9 mouse cellular contexts compared by ENCODE assay signal in genomic region chr6:21950676-21951075, GRCm38 (mm10). TPM values are rescaled to one million over a fixed set of nuclear protein-coding genes. Genes with fewer than 3 reads are reported as not detected.
DNase-seq lines count a peak whose midpoint lies in the region; ATAC-seq and TF ChIP-seq lines count a peak whose summit lies in the region.
"Had no signal": no experiment of that assay in that cellular context is flagged by ENCODE, and none has a peak within 500 bp of the region (broad histone marks: within the 10 kb centered on the region; RNA-seq: fewer than 3 reads in every experiment).

No protein-coding gene starts in this region.

- H3K36me3 ChIP-seq in forebrain, embryonic 11.5 days (ENCODE audit: control insufficient read depth, insufficient read depth, low read length) = no peaks in the 10 kb centered on the region
- peaks cover 11% of the 10 kb centered on the region; the same call in 1 of the 2 replicates for H3K36me3 ChIP-seq in neural tube, embryonic 14.5 days (ENCODE audit: control insufficient read depth, insufficient read depth, low read length)

- intact Hi-C loops in left cerebral cortex, adult 2 months (cut with DNase I) = no loop called here

- no peak for DNase-seq in left cerebral cortex, adult 2 months (ENCODE audit: extremely low spot score in 1 of 2, low spot score in 2 of 2)
- no peak for DNase-seq in left cerebral cortex, adult 9 months (ENCODE audit: low spot score in 2 of 2)
- DNase-seq in forebrain, embryonic 11.5 days (ENCODE audit: low spot score) = no peak
- DNase-seq in kidney, postnatal 14 days = peak; percentile 43
- DNase-seq in ovary, postnatal 36 days (ENCODE audit: low spot score) = no peak
- DNase-seq in adrenal gland, adult 18-20 months (ENCODE audit: low spot score in 2 of 2) = no peak
- DNase-seq in lung, adult 18-20 months = no peak
- DNase-seq: adrenal gland, adult 8-10 months had no signal

- no peak for TF ChIP-seq CTCF in left cerebral cortex, adult 2 months (IDR thresholded peaks at IDR 0.05)

- H3K4me1 ChIP-seq in forebrain, embryonic 11.5 days (replicated peaks; ENCODE audit: control insufficient read depth, insufficient read depth, low read length) = peaks cover 6% of the 10 kb centered on the region; the same call in 1 of the 2 replicates
- peaks cover 6% of the 10 kb centered on the region; the same call in 1 of the 2 replicates for H3K4me1 ChIP-seq in neural tube, embryonic 14.5 days (ENCODE audit: control insufficient read depth, insufficient read depth, low read length)

- 91% methylated on average over 2 of the region's 2 CpGs for WGBS in forebrain, embryonic 11.5 days
- WGBS in neural tube, embryonic 14.5 days = 84% methylated on average over 2 of the region's 2 CpGs

- no peak for ATAC-seq in forebrain, embryonic 11.5 days (replicated peaks; ENCODE audit: low FRiP score)
- ATAC-seq in neural tube, embryonic 14.5 days (ENCODE audit: low read depth) = no peak

- H3K27ac ChIP-seq in left cerebral cortex, adult 2 months = peak overlapping the region; percentile 96
- no peak overlapping the region for H3K27ac ChIP-seq in forebrain, embryonic 11.5 days (ENCODE audit: low read depth, low read length)
- H3K27ac ChIP-seq in neural tube, embryonic 14.5 days (ENCODE audit: low read depth, low read length) = no peak overlapping the region

- no peaks in the 10 kb centered on the region for H3K9me3 ChIP-seq in forebrain, embryonic 11.5 days (ENCODE audit: control insufficient read depth, low read length)
- no peaks in the 10 kb centered on the region for H3K9me3 ChIP-seq in neural tube, embryonic 14.5 days (ENCODE audit: control insufficient read depth, low read length)

- no peaks in the 10 kb centered on the region for H3K27me3 ChIP-seq in forebrain, embryonic 11.5 days (ENCODE audit: control insufficient read depth, insufficient read depth, low read length)
- H3K27me3 ChIP-seq in neural tube, embryonic 14.5 days (ENCODE audit: control insufficient read depth, insufficient read depth, low read length) = no peaks in the 10 kb centered on the region

- peak overlapping the region; percentile 73 for H3K4me2 ChIP-seq in forebrain, embryonic 11.5 days (ENCODE audit: low read depth, low read length, severe bottlenecking)
- H3K4me2 ChIP-seq in neural tube, embryonic 14.5 days (ENCODE audit: low read depth, low read length) = peak overlapping the region; percentile 55

- H3K4me3 ChIP-seq in left cerebral cortex, adult 2 months = peak overlapping the region; percentile 96
- H3K4me3 ChIP-seq in forebrain, embryonic 11.5 days (ENCODE audit: low read depth, low read length) = peak overlapping the region; percentile 72
- H3K4me3 ChIP-seq in neural tube, embryonic 14.5 days (ENCODE audit: low read depth, low read length) = peak overlapping the region; percentile 56

- H3K9ac ChIP-seq in forebrain, embryonic 11.5 days (ENCODE audit: low read length) = peak overlapping the region; percentile 91
- peak overlapping the region; percentile 73; the same call in 1 of the 2 replicates for H3K9ac ChIP-seq in neural tube, embryonic 14.5 days (replicated peaks; ENCODE audit: low read depth, low read length)

RNA-seq across cellular contexts. Expression of gene Ing3, which starts 1.3 kb away (rescaled TPM):
- 10 to 100 TPM; 25.9 to 28.6 TPM for total RNA-seq in left cerebral cortex, adult 2 months (2021)
- polyA plus RNA-seq in forebrain, embryonic 11.5 days (2014; fragmentation: Nextera tagmentation; extraction: Ambion mirVana) = 44.5 and 46.7 TPM in 2 replicates
- 44.9 and 46.7 TPM in 2 replicates for polyA plus RNA-seq in neural tube, embryonic 14.5 days (2014; fragmentation: Nextera tagmentation; extraction: Ambion mirVana)
- 10 to 100 TPM; 22.8 to 23.0 TPM for total RNA-seq in adrenal gland, adult 18-20 months (2021)

RNA-seq across cellular contexts. Expression of gene Cped1, which starts 35.0 kb away (rescaled TPM):
- total RNA-seq in left cerebral cortex, adult 2 months (2021) = 1 to 10 TPM; 3.6 to 4.7 TPM
- 15.3 and 17.2 TPM in 2 replicates for polyA plus RNA-seq in forebrain, embryonic 11.5 days (2014; fragmentation: Nextera tagmentation; extraction: Ambion mirVana)
- polyA plus RNA-seq in neural tube, embryonic 14.5 days (2014; fragmentation: Nextera tagmentation; extraction: Ambion mirVana) = 0.60 and 4.0 TPM in 2 replicates
- total RNA-seq in adrenal gland, adult 18-20 months (2021) = 10 to 100 TPM; 43.9 to 50.3 TPM

Comparison
In these comparisons a context has a peak if more than half of its experiments do, and no peak if none do; other contexts are left out.
1. RNA of gene Cped1, which starts 35.0 kb away (total RNA-seq): 43.9 to 50.3 TPM in adrenal gland, adult 18-20 months; 3.6 to 4.7 TPM in left cerebral cortex, adult 2 months; every median in the first group is over 4 times any median in the second.
2. Peak in every context shown above with its lines, with median percentiles within 50 percentile points of each other: H3K4me3 ChIP-seq.